ENCODE assay signal across 14 mouse cellular contexts in the genomic region with DNA sequence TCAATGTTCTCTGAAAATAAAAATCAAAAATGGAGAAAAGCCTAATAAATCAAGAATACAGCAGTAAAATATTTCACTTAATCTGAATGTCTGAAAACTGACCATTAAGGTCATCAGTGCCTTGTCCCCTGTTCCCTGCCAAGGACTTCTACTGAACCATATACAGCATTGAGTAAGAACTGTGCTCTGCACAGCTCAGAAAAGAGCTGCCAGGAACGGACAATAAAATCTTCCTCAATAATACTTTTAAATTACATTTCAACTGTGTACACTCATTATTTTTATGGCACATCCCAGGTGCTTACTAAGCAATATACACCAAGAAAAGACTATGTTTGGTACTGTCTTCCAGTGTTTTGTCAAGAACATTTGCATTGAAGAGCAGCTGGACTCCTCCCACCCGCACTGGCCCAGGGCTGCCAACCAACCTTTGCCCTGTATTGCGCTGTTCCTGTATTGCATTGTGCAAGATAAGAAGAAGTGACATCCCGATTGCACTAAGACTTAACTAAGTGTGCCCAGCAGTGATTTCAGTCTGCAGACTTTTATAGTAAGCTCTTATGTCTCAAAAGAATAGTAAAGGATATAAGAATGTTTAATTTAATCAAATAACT. TPM values are rescaled to one million over a fixed set of nuclear protein-coding genes. Genes with fewer than 3 reads are reported as not detected.
DNase-seq lines count a peak whose midpoint lies in the region; ATAC-seq lines count a peak whose summit lies in the region.
"Had no signal": no experiment of that assay in that cellular context is flagged by ENCODE, and none has a peak within 500 bp of the region (broad histone marks: within the 10 kb centered on the region; RNA-seq: fewer than 3 reads in every experiment).

No protein-coding gene starts in this region.

- peak; percentile 49; the same call in 1 of the 2 replicates for ATAC-seq in common myeloid progenitor, adult 5-6 weeks (replicated peaks; ENCODE audit: low read depth, poor library complexity, severe bottlenecking)
- ATAC-seq in monocyte, adult 5-6 weeks (replicated peaks; ENCODE audit: insufficient number of reproducible peaks, low FRiP score, low TSS enrichment, poor library complexity, severe bottlenecking), result peak; percentile 93
- ATAC-seq: hindbrain, postnatal 0 days; midbrain, embryonic 13.5 days had no signal

- peak; percentile 53 for DNase-seq in kidney, adult 9 months
- DNase-seq in kidney, postnatal 4 days, result no peak
- peak; percentile 47 for DNase-seq in liver
- DNase-seq in B cell, adult 2 months, result no peak
- no peak for DNase-seq in layer of hippocampus, postnatal 10 days (ENCODE audit: low spot score in 2 of 2)
- no peak for DNase-seq in frontal cortex, postnatal 25 days (ENCODE audit: low spot score in 2 of 2)
- DNase-seq: cerebellum, postnatal 14 days; gastrocnemius, postnatal 36 days; layer of hippocampus, postnatal 36 days; right cerebral cortex, postnatal 14 days had no signal

RNA-seq across cellular contexts. Expression of a gene that starts 52.4 kb away (rescaled TPM):
- total RNA-seq in common myeloid progenitor, adult 5-6 weeks (2017), result not detected in 2 replicates
- not detected in 3 replicates for total RNA-seq in monocyte, adult 5-6 weeks (2017)
- total RNA-seq in layer of hippocampus, postnatal 10 days (2021), result 1 to 10 TPM in 1 of 2 experiments, under 1 TPM in 1; 0.29 to 1.2 TPM

Comparison
In these comparisons a context has a peak if more than half of its experiments do, and no peak if none do; other contexts are left out.
1. DNase-seq: peak in kidney, adult 9 months (single experiment) and liver (single experiment); none in kidney, postnatal 4 days (0 of 2), B cell, adult 2 months (0 of 2), layer of hippocampus, postnatal 10 days (0 of 2) and frontal cortex, postnatal 25 days (0 of 2).